Mouse (Mus musculus) C2C12 (cell line): ENCODE data around the gene Osbpl9.

Experiments used
- CEBPB ChIP-seq: IDR thresholded peaks from one replicate; pipeline ENCODE4 v1.6.1; 2011; ENCODE audit warnings: low read depth, mild to moderate bottlenecking, control low read depth, moderate library complexity
- CTCF ChIP-seq: IDR thresholded peaks from one replicate; pipeline ENCODE4 v1.5.1; 2011; ENCODE audit not compliant: control insufficient read depth, insufficient read depth, insufficient read length
- MAX ChIP-seq: IDR thresholded peaks from one replicate; pipeline ENCODE4 v1.6.1; 2011; ENCODE audit warnings: mild to moderate bottlenecking, control low read depth
- MYOD1 ChIP-seq: IDR thresholded peaks from one replicate; pipeline ENCODE4 v1.6.1; 2011; ENCODE audit warnings: low read depth; ENCODE audit not compliant: control insufficient read depth, insufficient read length

DNA sequence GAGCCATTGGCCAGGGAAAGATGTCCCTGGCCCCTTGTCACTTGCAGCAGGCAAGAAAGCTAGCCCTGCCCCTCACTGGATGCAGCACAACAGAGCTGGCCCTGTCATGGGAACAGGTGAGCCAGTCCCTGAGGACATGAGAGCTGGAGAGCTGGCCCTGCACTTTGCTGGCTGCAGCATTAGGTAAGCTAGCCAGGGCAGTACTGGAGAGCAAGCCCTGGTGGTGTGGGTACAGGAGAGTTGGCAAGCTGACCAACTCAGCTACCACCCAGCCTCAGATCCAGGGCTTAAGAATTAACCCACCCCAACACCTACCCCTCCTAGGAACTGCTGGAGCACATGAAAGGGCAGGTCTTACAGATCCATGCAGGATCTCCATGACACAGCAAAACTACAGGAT, 73.1 kb downstream of the Osbpl9 start:
- TF ChIP-seq CTCF, result no peak
- no peak for TF ChIP-seq MAX
- no peak for TF ChIP-seq CEBPB
- TF ChIP-seq MYOD1, result no peak
